Mouse (Mus musculus) liver, embryonic 16.5 days (tissue): ENCODE measurements around the gene Ranbp3l. TPM values are rescaled to one million over a fixed set of nuclear protein-coding genes. Genes with fewer than 3 reads are reported as not detected.
"Not testable (repeated sequence)": the region's sequence is repeated elsewhere in the genome, so short reads cannot be mapped to it uniquely, and the experiment has no call there.

Source experiments
- ATAC-seq: fragments of 200-750 bp; cut with Nextera tagmentation; 2 replicates; pipeline ENCODE4 v1.8.0; 2017; ENCODE audit warnings: low read depth, mild to moderate bottlenecking, moderate number of reproducible peaks, moderate library complexity
- H3K27ac ChIP-seq: fragments of 300-500 bp; sonication (generic); 2 replicates; pipeline ENCODE4 v1.5.1; 2014; ENCODE audit warnings: mild to moderate bottlenecking, low read length
- H3K27me3 ChIP-seq: fragments of 300-500 bp; sonication (generic); 2 replicates; pipeline ENCODE4 v1.6.1; 2014; ENCODE audit warnings: low read depth, low read length, mixed read lengths; ENCODE audit not compliant: control insufficient read depth, insufficient read depth
- H3K36me3 ChIP-seq: fragments of 300-500 bp; sonication (generic); 2 replicates; pipeline ENCODE4 v1.6.1; 2014; ENCODE audit warnings: mild to moderate bottlenecking; ENCODE audit not compliant: control insufficient read depth, insufficient read depth
- H3K4me1 ChIP-seq: fragments of 300-500 bp; sonication (generic); 2 replicates; pipeline ENCODE4 v1.6.1; 2014; ENCODE audit warnings: low read depth, low read length, mixed read lengths; ENCODE audit not compliant: control insufficient read depth
- H3K4me2 ChIP-seq: fragments of 300-500 bp; sonication (generic); 2 replicates; pipeline ENCODE4 v1.6.1; 2014; ENCODE audit warnings: low read depth, low read length, mixed read lengths
- H3K4me3 ChIP-seq: fragments of 300-500 bp; sonication (generic); 2 replicates; pipeline ENCODE4 v1.5.1; 2014; ENCODE audit warnings: low read depth, mild to moderate bottlenecking, low read length
- H3K9ac ChIP-seq: fragments of 300-500 bp; sonication (generic); 2 replicates; pipeline ENCODE4 v1.6.1; 2014; ENCODE audit warnings: low read depth, low read length
- H3K9me3 ChIP-seq: fragments of 300-500 bp; sonication (generic); replicated peaks from 2 replicates; pipeline ENCODE4 v1.6.1; 2016; ENCODE audit warnings: low read length; ENCODE audit not compliant: control insufficient read depth
- WGBS: fragments of 180-500 bp; shearing (Covaris S2); extraction: QIAGEN DNeasy Blood & Tissue Kit; methylation state at CpG from one replicate; pipeline ENCODE4 v1.1.7; 2014; ENCODE audit not compliant: insufficient replicate concordance; 5-methylcytosine and 5-hydroxymethylcytosine counted together
- polyA plus RNA-seq: library from polyadenylated mRNA; unstranded; fragments of >200 nt; fragmentation: Nextera tagmentation; extraction: Ambion mirVana; gene quantifications from 2 replicates; pipeline ENCODE4 v1.2.1, GENCODE M21; 2015

Ranbp3l gene
- polyA plus RNA-seq, 1 experiment from 2014 or later = 1.1 TPM

GRCm38 (mm10) chr15:8991859-8992838, 24.4 kb downstream of the Ranbp3l start:
- Histone ChIP-seq H3K9me3 (no peaks in the 10 kb centered on the region), H3K27ac (no peak overlapping the region), H3K9ac (no peak overlapping the region), H3K4me1 (no peaks in the 10 kb centered on the region), H3K27me3 (no peaks in the 10 kb centered on the region), H3K4me2 (no peak overlapping the region), H3K36me3 (no peaks in the 10 kb centered on the region), H3K4me3 (no peak overlapping the region)
- ATAC-seq = peak; percentile 64; the same call in 1 of the 2 replicates
- WGBS = 59% methylated on average over 12 of the region's 12 CpGs

GRCm38 (mm10) chr15:8994608-8995277, 27.0 kb downstream of the Ranbp3l start:
- 59% methylated on average over 8 of the region's 8 CpGs for WGBS
- H3K4me3 ChIP-seq = no peak overlapping the region
- no peaks in the 10 kb centered on the region for H3K27me3 ChIP-seq

GRCm38 (mm10) chr15:8995490-8995889, 27.7 kb downstream of the Ranbp3l start:
- Histone ChIP-seq H3K36me3 (no peaks in the 10 kb centered on the region), H3K4me3 (no peak overlapping the region), H3K4me2 (no peak overlapping the region), H3K27ac (no peak overlapping the region), H3K9ac (no peak overlapping the region), H3K9me3 (no peaks in the 10 kb centered on the region), H3K4me1 (no peaks in the 10 kb centered on the region), H3K27me3 (no peaks in the 10 kb centered on the region)
- 28% methylated on average over 7 of the region's 7 CpGs for WGBS
- no peak for ATAC-seq

More at GRCm38 (mm10) chr15:8994608-8995277, 27.0 kb downstream of the Ranbp3l start:
- Histone ChIP-seq H3K9ac (no peak overlapping the region), H3K27ac (no peak overlapping the region), H3K4me2 (no peak overlapping the region), H3K4me1 (no peaks in the 10 kb centered on the region), H3K9me3 (no peaks in the 10 kb centered on the region), H3K36me3 (no peaks in the 10 kb centered on the region)
- no peak for ATAC-seq

GRCm38 (mm10) chr15:9002762-9003161, 35.0 kb downstream of the Ranbp3l start:
- Histone ChIP-seq H3K9me3 (no peaks in the 10 kb centered on the region), H3K27ac (no peak overlapping the region), H3K4me1 (no peaks in the 10 kb centered on the region), H3K27me3 (no peaks in the 10 kb centered on the region), H3K4me3 (no peak overlapping the region), H3K9ac (no peak overlapping the region), H3K4me2 (no peak overlapping the region), H3K36me3 (no peaks in the 10 kb centered on the region)
- no peak for ATAC-seq
- WGBS = 70% methylated on average over 2 of the region's 2 CpGs

DNA sequence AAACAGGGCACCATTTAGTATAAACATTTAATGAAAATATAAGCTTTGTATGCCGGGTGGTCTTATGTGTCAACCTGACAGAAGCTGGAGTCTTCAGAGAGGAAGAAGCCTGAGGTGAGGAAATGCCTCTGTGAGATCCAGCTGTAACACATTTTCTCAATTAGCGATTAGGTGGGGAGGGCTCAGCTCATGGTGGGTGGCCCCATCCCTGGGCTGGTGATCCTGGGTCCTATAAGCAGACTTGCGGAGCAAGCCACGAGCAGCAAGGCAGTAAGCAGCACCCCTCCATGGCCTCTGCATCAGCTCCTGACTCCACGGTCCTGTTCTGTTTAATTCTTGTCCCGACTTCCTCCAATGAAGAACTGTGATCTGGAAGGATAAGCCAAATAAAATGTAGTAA, 41.4 kb downstream of the Ranbp3l start:
- no peaks in the 10 kb centered on the region for H3K9me3 ChIP-seq
- H3K4me2 ChIP-seq = no peak overlapping the region
- no peak overlapping the region for H3K27ac ChIP-seq
- H3K9ac ChIP-seq = no peak overlapping the region
- WGBS = 61% methylated on average over 6 of the region's 6 CpGs
- H3K27me3 ChIP-seq = no peaks in the 10 kb centered on the region
- no peaks in the 10 kb centered on the region for H3K4me1 ChIP-seq
- no peak for ATAC-seq
- no peaks in the 10 kb centered on the region for H3K36me3 ChIP-seq
- H3K4me3 ChIP-seq = no peak overlapping the region

DNA sequence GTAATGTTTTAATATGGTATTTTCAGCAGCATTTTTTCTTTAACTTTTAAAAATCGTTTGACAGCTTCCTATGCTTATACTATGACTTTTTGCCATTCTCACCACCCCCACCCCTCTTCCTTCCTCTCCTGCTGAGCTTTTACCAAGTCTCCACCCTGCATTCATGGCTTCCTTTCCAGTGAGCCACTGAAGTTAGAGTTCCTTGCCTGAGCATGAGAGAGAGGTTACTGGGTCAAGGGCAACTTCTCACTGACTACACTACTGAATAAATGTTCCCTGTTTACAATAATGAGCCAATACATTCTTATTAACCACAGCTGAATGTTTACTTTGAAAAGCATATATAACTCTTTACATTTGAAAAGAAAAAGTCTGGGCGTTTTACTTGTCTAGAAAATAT, 46.8 kb downstream of the Ranbp3l start:
- ATAC-seq = no peak
- H3K9ac ChIP-seq = no peak overlapping the region
- H3K27me3 ChIP-seq = no peaks in the 10 kb centered on the region
- no peak overlapping the region for H3K4me2 ChIP-seq
- H3K36me3 ChIP-seq = no peaks in the 10 kb centered on the region
- H3K4me3 ChIP-seq = no peak overlapping the region
- peaks cover 3% of the 10 kb centered on the region for H3K9me3 ChIP-seq
- WGBS = 38% methylated on average over 2 of the region's 2 CpGs
- no peak overlapping the region for H3K27ac ChIP-seq
- H3K4me1 ChIP-seq = no peaks in the 10 kb centered on the region

DNA sequence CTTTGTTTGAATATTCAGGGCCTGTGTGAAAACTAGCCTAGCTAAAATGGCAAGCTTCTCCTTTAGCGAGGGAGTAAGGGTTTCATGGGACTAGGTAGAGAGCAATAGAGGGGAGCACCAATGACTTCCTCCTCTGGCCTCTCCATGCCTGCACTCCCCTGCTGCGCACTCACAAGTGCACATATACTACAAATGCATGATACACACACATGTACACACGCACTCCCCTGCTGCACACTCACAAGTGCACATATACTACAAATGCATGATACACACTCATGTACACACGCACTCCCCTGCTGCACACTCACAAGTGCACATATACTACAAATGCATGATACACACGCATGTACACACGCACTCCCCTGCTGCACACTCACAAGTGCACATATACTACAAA, 47.7 kb downstream of the Ranbp3l start:
- 74% methylated on average over 6 of the region's 6 CpGs for WGBS
- not testable (repeated sequence) for H3K4me2 ChIP-seq, H3K9me3 ChIP-seq, H3K4me1 ChIP-seq, H3K27ac ChIP-seq, H3K9ac ChIP-seq, ATAC-seq, H3K36me3 ChIP-seq, H3K4me3 ChIP-seq, H3K27me3 ChIP-seq

DNA sequence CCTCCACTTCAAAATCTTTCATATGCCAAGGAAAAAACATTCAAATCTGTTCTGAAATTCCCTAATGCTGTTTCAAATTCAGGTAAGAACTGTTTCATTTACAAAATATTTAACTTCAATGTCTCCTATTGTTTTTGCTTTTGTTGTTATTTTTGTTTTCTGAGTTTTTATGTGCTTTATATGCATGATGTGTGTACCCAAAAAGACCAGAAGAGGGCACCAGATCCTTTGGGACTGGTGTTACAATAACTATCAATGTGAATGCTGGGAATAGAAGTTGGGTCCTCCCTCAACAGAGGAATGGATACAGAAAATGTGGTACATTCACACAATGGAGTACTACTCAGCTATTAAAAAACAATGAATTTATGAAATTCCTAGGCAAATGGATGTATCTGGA, 88.0 kb downstream of the Ranbp3l start:
- no peak for ATAC-seq
- no peak overlapping the region for H3K27ac ChIP-seq
- H3K9me3 ChIP-seq = no peaks in the 10 kb centered on the region
- no peaks in the 10 kb centered on the region for H3K27me3 ChIP-seq
- H3K4me3 ChIP-seq = no peak overlapping the region
- no peak overlapping the region for H3K4me2 ChIP-seq
- H3K9ac ChIP-seq = no peak overlapping the region
- H3K4me1 ChIP-seq = no peaks in the 10 kb centered on the region
- no peaks in the 10 kb centered on the region for H3K36me3 ChIP-seq

GRCm38 (mm10) chr15:9059856-9060255, 92.1 kb downstream of the Ranbp3l start:
- H3K4me1 ChIP-seq = no peaks in the 10 kb centered on the region
- H3K36me3 ChIP-seq = no peaks in the 10 kb centered on the region
- no peak overlapping the region for H3K4me2 ChIP-seq
- WGBS = 57% methylated on average over 2 of the region's 2 CpGs
- no peak overlapping the region for H3K4me3 ChIP-seq
- no peaks in the 10 kb centered on the region for H3K27me3 ChIP-seq
- no peaks in the 10 kb centered on the region for H3K9me3 ChIP-seq
- no peak for ATAC-seq
- H3K9ac ChIP-seq = no peak overlapping the region
- no peak overlapping the region for H3K27ac ChIP-seq
